Mouse (Mus musculus): Measurements from ENCODE around the gene Sugct.
"Not testable (repeated sequence)": the region's sequence is repeated elsewhere in the genome, so short reads cannot be mapped to it uniquely, and the experiment has no call there.

Sugct gene

GRCm38 (mm10) chr13:17604670-17605069, 90.7 kb downstream of the Sugct start:
- in situ Hi-C loops (cut with MseI, MboI): no loop called here

GRCm38 (mm10) chr13:17603756-17604155, 91.6 kb downstream of the Sugct start:
- in situ Hi-C loops (cut with MseI, MboI): no loop called here

- in situ Hi-C loops (cut with MseI, MboI): no loop called here
Measured at GRCm38 (mm10) chr13:17585267-17585913, 110.0 kb downstream of the Sugct start.

- in situ Hi-C loops (cut with MseI, MboI): no loop called here
Measured at GRCm38 (mm10) chr13:17584804-17585203, 110.5 kb downstream of the Sugct start.

DNA sequence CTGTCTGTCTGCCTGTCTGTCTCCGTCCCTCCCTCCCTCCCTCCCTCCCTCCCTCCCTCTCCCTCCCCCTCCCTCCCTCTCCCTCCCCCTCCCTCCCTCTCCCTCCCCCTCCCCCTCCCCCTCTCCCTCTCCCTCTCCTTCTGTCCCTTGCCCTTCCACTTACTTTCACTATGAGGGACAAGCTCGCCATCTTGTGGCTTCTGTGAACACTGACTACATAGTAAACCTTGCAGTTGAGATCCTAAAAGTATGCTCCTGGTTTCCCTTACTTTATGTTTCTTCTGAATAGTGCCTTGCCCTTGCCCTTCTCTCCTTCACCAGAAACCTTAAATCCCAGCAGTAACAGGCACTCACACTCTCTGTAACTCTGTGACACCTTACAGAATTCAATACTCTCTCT, 113.7 kb downstream of the Sugct start:
- in situ Hi-C loops (cut with MseI, MboI): no loop called here

DNA sequence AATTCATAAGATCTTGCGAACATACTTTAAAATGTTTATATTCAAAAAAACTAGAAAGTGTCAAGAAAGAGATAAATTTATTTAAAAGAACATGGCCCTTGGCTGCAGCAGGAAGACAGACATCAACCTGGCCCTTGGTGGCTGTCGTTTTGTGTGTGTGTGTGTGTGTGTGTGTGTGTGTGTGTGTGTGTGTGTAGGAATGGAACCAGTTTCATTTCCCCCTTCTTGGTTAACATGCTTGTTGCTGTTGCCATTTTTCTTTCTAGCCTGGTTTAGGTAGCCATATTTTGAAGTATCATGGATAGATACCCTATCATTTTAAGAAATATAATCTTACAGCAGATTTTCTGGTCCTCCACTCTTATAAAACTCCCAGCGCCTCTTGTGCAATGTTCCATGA, 136.0 kb downstream of the Sugct start:
- in situ Hi-C loops (cut with MseI, MboI): no loop called here

- in situ Hi-C loops (cut with MseI, MboI): no loop called here
Measured at GRCm38 (mm10) chr13:17536341-17536740, 159.0 kb downstream of the Sugct start.

- in situ Hi-C loops (cut with MseI, MboI): no loop called here
Measured at GRCm38 (mm10) chr13:17534871-17535270, 160.5 kb downstream of the Sugct start.

DNA sequence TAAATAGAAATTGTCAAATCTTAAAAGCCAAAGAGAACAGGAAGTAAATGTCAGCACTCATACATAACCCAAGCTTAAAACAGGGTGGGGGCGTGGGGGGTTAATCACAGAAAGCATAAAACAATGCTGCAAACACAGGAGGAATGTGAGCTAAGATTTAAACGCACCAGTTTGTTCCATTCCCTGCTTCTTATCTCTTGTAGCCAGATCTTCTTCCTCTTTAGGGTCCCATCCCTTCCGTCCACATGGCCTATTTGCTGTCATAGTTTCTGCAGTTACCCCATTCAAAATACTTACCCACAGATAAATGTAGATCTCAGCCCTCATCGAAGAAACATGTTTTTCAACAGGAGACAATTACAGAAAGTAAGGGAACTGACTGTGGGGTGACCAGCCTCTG, 160.9 kb downstream of the Sugct start:
- in situ Hi-C loops (cut with MseI, MboI): no loop called here

DNA sequence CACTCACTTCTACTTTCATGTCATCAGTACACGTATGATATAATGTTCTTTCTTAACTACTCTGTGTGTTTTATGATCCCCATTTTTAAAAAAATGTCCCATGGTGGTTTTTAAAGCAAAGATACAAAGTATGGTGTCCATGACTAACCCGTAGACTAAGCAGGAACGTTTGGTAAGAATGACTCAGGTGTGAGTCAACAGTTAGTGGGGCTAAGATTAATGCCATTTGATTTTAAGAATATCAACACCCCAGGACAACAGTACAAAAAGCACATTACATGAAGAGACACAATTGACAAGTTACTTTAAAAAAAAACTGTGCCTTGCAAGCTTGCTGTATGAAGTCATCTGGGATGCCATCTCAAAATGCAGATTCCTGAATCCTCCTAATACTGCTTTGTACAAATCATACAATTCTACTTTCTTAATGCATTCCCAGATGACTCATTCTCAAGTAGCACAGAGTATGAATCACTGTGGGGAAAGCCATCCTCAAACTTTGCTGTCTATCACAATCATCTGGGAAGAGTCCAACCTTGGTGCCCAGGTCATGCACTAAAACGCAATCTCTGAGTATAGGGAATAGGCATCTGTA, 184.1 kb downstream of the Sugct start:
- in situ Hi-C loops (cut with MseI, MboI): no loop called here

- in situ Hi-C loops (cut with MseI, MboI): no loop called here
Measured at GRCm38 (mm10) chr13:17494936-17495335, 200.4 kb downstream of the Sugct start.

DNA sequence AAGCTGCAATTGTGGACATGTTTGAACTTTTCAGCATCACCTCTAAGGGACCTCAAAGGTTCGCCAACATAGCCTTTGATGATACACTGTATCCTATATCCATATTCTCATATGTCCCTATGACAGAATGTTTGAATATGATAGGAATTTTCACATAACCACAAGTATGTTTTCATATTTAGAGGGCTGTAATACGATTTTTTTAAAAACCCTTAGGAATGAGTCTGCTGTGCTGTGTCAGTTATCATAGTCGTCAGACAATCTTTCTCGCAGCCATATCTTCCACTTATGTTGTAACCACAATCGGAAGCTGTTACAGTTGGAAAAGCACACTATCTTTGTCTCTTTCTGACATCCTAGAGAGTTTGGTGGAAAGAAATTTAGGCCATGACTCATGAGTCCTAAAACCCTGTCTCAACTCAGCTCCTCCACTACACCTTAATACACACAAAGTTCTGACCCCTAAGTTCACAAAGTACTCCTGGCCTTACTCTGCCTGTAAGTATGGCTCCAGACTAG, 201.2 kb downstream of the Sugct start:
- in situ Hi-C loops (cut with MseI, MboI): no loop called here

GRCm38 (mm10) chr13:17457981-17458380, 237.4 kb downstream of the Sugct start:
- in situ Hi-C loops (cut with MseI, MboI): not testable (repeated sequence)

DNA sequence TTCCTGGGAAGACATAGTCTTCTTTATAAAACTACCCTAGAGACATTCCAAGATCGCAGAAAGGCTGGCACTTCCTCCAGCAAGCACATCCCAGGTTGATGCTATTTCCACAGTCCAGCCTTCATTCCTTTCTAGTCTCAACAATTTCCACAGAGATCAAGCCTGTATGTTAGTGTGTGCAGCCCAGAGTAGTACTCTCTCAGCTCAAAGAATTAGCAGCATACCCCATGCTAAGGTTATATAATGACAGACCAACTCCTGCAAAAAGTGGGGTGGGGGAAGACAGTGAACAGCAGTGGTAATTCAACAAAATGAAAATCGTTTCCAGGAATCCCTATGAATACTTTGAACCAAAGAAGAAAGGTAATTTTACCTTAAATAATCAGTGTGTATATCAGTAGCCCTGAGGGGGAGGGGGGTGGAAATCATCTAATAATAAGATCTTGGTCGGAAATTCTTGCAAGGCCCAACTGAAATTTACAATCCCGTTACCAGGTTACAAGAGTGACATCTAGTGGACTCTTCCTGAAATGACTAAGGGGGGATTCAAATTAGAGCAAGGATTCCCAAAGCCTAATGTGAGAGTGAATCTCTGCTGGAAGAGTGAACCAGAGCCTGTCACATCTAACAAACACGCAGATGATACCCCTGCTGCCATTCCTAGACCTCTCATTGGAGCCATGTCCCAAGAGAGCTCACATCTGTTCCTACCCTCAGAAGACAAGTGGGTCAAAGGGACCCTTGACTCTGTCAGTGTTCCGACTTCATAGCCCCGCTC, 263.0 kb downstream of the Sugct start:
- in situ Hi-C loops (cut with MseI, MboI): no loop called here

- in situ Hi-C loops (cut with MseI, MboI): no loop called here
Measured at GRCm38 (mm10) chr13:17421875-17422274, 273.5 kb downstream of the Sugct start.

DNA sequence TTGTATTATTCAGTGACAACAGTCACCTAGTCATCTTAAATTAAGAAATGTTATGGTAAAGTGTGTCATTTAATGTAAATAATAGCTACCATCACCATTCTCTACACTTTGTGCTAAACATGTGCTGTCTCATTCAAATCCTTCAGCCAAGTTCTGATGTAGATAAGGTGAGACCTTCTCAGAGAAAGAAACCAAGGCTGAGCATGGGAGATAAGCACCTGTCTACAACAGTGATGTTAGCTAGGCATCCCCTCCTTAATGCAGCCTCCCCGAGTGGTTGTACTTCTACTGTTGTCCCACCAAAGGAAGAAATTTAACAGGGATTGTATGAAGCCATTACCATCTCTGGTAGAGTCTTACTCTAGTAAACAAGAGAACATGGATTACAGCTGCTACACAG, 274.8 kb downstream of the Sugct start:
- in situ Hi-C loops (cut with MseI, MboI): no loop called here

- in situ Hi-C loops (cut with MseI, MboI): no loop called here
Measured at GRCm38 (mm10) chr13:17342836-17343235, 352.5 kb downstream of the Sugct start.

DNA sequence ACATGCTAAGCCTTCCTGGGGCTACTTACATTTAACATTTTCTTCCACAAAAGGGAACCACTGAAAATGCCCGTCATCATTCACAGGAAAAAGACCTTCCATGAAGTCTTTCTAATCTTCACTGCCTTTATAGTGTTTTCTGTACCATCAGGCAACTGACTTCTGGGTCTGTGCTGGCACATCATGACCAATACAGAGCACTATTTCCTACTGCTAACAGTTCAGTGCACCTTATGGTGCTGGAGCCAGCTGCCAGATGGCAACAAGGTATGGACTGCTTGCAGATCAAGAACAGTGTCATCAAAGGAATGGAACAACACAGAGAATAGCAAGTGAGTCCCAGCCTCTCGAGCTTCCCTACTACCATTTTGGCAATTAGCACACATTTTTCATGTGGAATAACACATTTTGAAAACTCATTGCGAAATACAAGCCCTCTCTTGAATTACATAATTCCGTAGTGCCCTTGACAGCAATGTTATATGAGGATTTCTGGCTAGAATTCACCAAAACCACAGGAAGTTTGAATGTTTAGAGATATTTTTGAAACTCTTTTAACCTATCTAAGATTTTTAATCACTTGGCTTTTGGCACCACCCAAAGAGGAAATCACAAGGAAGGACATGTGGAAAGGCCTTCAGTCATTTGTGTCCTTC, 359.3 kb downstream of the Sugct start:
- in situ Hi-C loops (cut with MseI, MboI): no loop called here

DNA sequence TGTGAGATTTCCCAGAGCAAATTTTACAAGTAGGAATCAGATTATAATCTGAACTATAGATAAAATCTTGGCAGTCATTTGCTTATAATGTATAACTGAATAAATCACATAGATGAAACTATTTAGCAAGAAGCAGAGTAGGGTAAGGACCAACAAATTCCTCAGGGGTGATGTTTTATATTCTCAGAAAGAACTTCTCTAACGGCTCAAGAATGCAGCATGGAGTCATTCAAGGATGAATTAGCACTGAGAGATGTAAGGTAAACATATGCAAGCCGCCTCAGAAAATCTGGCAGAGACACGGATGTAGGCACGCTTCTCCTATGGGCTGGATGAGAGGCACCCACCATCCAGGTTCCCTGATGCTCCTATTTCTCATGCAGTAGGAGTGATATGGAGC, 368.5 kb downstream of the Sugct start:
- in situ Hi-C loops (cut with MseI, MboI): no loop called here

DNA sequence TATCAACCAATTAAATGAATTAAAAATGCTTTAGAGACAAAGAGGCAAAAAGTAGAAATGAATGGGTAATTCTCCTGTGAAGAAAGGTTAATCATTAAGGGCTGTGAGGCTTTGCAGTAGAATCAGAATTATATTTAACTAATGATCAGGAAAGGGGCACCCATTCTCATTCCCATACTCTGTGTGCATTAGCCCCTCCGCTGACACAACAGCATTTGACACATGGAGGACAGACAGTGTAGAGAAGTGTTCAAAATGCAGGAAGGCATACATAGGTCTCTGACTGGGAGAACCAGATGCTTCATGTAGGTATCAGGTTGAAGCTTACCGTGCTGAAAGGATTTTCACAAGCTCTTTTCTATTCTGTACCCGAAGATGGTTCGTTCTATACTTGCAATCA, 393.8 kb downstream of the Sugct start:
- in situ Hi-C loops (cut with MseI, MboI): no loop called here

- in situ Hi-C loops (cut with MseI, MboI): no loop called here
Measured at GRCm38 (mm10) chr13:17297462-17298005, 397.8 kb downstream of the Sugct start.

DNA sequence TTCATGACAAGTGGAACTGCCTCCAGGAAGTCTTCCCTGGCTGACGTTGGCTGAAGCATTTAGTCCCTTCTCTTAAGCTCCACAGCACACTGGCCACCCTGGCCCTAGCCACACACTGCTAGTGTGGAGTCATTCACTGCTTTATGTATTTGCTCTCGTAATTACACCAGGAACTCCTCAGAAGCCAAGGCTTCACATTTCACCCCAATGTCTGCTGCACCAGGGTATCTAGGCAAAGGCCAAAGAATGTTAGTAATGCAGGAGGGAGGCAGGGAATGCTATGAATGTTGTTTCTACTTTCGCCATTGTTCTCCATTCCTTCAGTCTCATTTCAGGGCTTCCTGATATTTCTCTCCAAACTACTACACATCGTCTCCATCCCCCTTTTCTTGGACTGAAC, 398.4 kb downstream of the Sugct start:
- in situ Hi-C loops (cut with MseI, MboI): no loop called here

All from mouse trophoblast stem cell (cell line).